Mouse (Mus musculus): ENCODE measurements around the gene Noxo1. TPM values are rescaled to one million over a fixed set of nuclear protein-coding genes. Genes with fewer than 3 reads are reported as not detected.
A peak's percentile ranks its signal among the peaks of the same experiment; 100 is the strongest.

Gene Noxo1
- polyA plus RNA-seq, 2 experiments from 2014 or later, result 1.2 to 1.4 TPM

DNA sequence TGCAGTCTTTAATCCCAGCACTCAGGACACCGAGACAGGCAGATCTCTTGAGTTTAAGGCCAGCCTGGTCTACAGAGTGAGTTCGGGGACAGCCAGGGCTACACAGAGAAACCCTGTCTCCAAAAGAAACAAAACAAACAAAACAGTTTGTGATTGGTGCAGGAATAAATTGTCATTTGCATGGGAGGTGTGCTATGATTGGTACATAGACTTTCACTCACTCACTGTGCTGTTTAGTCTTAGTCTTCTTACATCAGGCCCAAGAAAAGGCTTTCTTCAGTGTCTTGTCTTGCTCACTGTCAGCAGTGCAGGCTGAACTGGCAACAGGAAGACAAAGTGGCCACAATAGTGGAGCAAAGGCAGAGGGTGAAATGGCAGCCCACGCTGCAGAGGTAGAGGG is 48.3 kb downstream of the Noxo1 start:
- ATAC-seq, result no peak

DNA sequence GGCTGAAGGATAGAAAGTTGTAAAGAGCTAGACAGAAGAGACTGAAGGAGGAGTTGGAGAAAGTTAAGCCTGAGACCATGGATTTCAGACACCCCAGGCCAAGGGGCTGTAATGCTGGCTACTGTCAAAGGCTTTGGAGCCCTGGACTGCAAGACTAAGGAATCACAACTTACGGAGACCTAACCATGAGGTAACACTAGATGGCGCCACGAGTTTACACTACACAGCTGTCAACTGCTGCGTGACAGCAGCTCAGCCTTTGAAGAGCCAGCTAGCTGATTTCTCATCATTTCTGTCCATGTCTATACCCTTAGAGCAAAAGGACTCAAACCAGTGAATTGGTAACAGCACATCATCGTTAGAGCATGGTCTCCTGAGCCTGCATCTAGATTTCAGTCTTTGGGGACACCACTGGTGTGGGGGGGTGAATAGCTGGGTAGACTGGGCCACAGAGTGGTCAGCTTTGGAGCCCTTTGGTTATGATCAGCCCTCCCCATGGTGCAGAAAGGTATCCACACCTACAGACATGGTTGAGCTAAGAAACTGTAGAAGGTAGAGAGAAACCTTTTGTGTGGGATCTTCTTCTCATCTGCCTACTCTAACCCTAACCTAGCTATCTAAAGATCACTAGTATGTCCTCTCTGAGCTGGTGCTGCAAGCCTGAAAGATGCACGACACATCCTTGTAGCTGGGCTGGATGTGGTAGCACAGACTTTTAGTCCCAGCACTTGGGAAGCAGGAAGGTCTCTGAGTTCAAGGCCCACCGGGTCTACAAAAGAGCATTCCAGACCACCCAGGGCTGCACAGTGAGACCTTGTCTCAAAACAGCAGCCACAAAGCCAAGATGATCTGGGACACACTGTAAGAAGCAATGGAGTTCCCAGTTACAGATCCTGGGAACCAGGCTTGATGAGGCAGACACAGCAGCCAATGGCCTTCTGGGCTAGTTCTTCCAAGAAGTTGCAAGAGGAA is 49.8 kb downstream of the Noxo1 start:
- peak; percentile 86 for ATAC-seq

DNA sequence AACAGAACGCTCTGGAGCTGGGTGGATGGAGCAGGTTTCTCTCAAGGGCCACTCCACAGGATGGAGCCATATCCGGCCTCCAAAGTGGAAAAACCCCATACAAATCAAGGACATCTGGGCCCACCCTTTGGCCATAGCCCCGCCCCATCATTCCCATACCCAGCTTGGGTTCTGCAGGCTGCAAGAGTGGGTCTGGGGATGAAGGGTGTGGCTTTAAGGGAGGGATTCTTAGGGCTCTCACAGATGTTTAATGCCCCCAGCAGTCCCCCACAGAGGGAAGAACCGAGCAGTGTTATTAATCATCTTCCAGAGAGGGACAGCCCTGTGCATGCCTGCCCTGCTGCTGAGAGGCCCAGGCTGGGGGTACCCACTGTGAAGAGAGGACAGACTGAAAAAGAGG is 51.0 kb downstream of the Noxo1 start:
- no peak for ATAC-seq

Other genes starting within 250 kb of the Noxo1 start
- gene E4f1, start 225.9 kb upstream of the Noxo1 start, polyA plus RNA-seq (2017; shearing (Covaris generic)), result 10 to 100 TPM; 34.3 to 62.8 TPM
- gene Pgp, start 225.8 kb upstream of the Noxo1 start, polyA plus RNA-seq (2017; shearing (Covaris generic)), result 1 to 10 TPM; 4.1 to 5.3 TPM
- gene Bricd5, start 222.3 kb upstream of the Noxo1 start, polyA plus RNA-seq (2017; shearing (Covaris generic)), result not detected
- gene Mlst8, start 217.2 kb upstream of the Noxo1 start, polyA plus RNA-seq (2017; shearing (Covaris generic)), result 10 to 100 TPM; 14.3 to 25.8 TPM
- under 1 TPM; 0.16 TPM for gene Caskin1, start 207.6 kb upstream of the Noxo1 start, polyA plus RNA-seq (2017; shearing (Covaris generic))
- 10 to 100 TPM; 52.8 to 72.1 TPM for gene Traf7, start 168.3 kb upstream of the Noxo1 start, polyA plus RNA-seq (2017; shearing (Covaris generic))
- 1 to 10 TPM; 4.0 to 5.0 TPM for gene Rab26, start 162.0 kb upstream of the Noxo1 start, polyA plus RNA-seq (2017; shearing (Covaris generic))
- gene Pkd1, start 146.4 kb upstream of the Noxo1 start, polyA plus RNA-seq (2017; shearing (Covaris generic)), result 10 to 100 TPM; 16.8 to 34.7 TPM
- gene Tsc2, start 63.6 kb upstream of the Noxo1 start, polyA plus RNA-seq (2017; shearing (Covaris generic)), result 10 to 100 TPM; 20.5 to 28.2 TPM
- gene Nthl1, start 63.6 kb upstream of the Noxo1 start, polyA plus RNA-seq (2017; shearing (Covaris generic)), result 1 to 10 TPM; 3.1 to 6.0 TPM
- gene Slc9a3r2, start 45.9 kb upstream of the Noxo1 start, polyA plus RNA-seq (2017; shearing (Covaris generic)), result not detected
- gene Npw, start 37.8 kb upstream of the Noxo1 start, polyA plus RNA-seq (2017; shearing (Covaris generic)), result not detected
- gene Zfp598, start 26.5 kb upstream of the Noxo1 start, polyA plus RNA-seq (2017; shearing (Covaris generic)), result 1 to 10 TPM; 3.7 to 5.4 TPM
- 1 to 10 TPM; 1.1 TPM for gene Syngr3, start 6.3 kb upstream of the Noxo1 start, polyA plus RNA-seq (2017; shearing (Covaris generic))
- gene Gfer, start 78 bp upstream of the Noxo1 start, polyA plus RNA-seq (2017; shearing (Covaris generic)), result 10 to 100 TPM; 13.5 to 21.7 TPM
- gene Tbl3, start 11.4 kb downstream of the Noxo1 start, polyA plus RNA-seq (2017; shearing (Covaris generic)), result 10 to 100 TPM; 38.1 to 71.3 TPM
- not detected for gene Rnf151, start 21.8 kb downstream of the Noxo1 start, polyA plus RNA-seq (2017; shearing (Covaris generic))
- 100 to 1,000 TPM; 608 to 780 TPM for gene Rps2, start 21.9 kb downstream of the Noxo1 start, polyA plus RNA-seq (2017; shearing (Covaris generic))
- gene Ndufb10, start 28.2 kb downstream of the Noxo1 start, polyA plus RNA-seq (2017; shearing (Covaris generic)), result 100 to 1,000 TPM; 227 to 245 TPM
- not detected for gene Rpl3l, start 31.6 kb downstream of the Noxo1 start, polyA plus RNA-seq (2017; shearing (Covaris generic))
- gene Msrb1, start 40.4 kb downstream of the Noxo1 start, polyA plus RNA-seq (2017; shearing (Covaris generic)), result 10 to 100 TPM; 29.3 to 30.1 TPM
- gene Hs3st6, start 56.8 kb downstream of the Noxo1 start, polyA plus RNA-seq (2017; shearing (Covaris generic)), result not detected
- under 1 TPM in 1 of 2 experiments, not detected in 1; 0.24 TPM for gene Meiob, start 108.1 kb downstream of the Noxo1 start, polyA plus RNA-seq (2017; shearing (Covaris generic))
- 10 to 100 TPM; 27.0 to 31.8 TPM for gene Hagh, start 143.9 kb downstream of the Noxo1 start, polyA plus RNA-seq (2017; shearing (Covaris generic))
- 1 to 10 TPM; 2.7 to 2.8 TPM for gene Fahd1, start 154.1 kb downstream of the Noxo1 start, polyA plus RNA-seq (2017; shearing (Covaris generic))
- gene Igfals, start 169.8 kb downstream of the Noxo1 start, polyA plus RNA-seq (2017; shearing (Covaris generic)), result not detected
- 100 to 1,000 TPM in 1 of 2 experiments, 10 to 100 TPM in 1; 76.6 to 104 TPM for gene Nubp2, start 190.1 kb downstream of the Noxo1 start, polyA plus RNA-seq (2017; shearing (Covaris generic))
- 10 to 100 TPM; 53.0 to 59.5 TPM for gene Spsb3, start 190.4 kb downstream of the Noxo1 start, polyA plus RNA-seq (2017; shearing (Covaris generic))
- gene Eme2, start 198.9 kb downstream of the Noxo1 start, polyA plus RNA-seq (2017; shearing (Covaris generic)), result 10 to 100 TPM; 19.9 to 41.4 TPM
- 10 to 100 TPM; 74.5 to 78.5 TPM for gene Mrps34, start 198.9 kb downstream of the Noxo1 start, polyA plus RNA-seq (2017; shearing (Covaris generic))
- 10 to 100 TPM; 40.7 to 52.5 TPM for gene Nme3, start 200.3 kb downstream of the Noxo1 start, polyA plus RNA-seq (2017; shearing (Covaris generic))
- gene Mapk8ip3, start 240.7 kb downstream of the Noxo1 start, polyA plus RNA-seq (2017; shearing (Covaris generic)), result 10 to 100 TPM; 31.7 to 41.9 TPM

Data from CD4-positive, CD25-positive, alpha-beta regulatory T cell, adult 4 months (primary cell).